Mouse (Mus musculus): ENCODE data around the gene Entr1.

DNA sequence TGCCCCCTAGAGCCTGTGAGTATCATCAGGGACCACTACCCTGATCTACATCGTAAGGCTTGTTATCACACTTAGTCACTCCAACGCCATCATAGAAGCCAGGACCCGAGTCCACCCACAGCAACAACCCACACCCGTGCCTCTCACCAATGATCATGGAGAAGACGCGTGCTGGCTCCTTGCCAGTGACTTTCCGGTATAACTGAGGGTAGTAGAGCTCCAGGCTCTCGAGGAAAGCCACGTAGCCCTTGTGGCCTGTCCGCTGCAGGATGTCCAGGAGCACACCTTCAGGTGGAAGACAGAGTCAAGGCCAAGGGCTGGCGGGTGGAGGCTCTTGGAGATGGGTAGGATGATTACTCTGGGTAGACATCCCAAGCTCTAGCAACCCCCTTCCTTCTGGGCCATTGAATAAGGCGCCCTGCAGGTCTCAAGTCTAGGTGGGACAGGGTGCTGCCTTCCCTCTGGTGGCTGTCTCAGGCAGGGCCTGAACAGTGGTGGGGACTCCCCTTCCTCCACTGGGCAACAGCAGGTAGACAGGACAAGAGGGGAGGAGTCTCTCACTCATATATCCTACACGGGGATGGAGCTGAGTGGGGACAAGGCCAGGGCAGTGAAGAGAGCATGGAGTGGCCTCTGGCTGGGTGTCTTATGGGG is 30.3 kb downstream of the Entr1 start:
- TF ChIP-seq CTCF (IDR thresholded peaks at IDR 0.05; ENCODE audit: low read depth) (no peak), EP300 (IDR thresholded peaks at IDR 0.05; ENCODE audit: low read depth) (no peak)

Measured in heart, postnatal 0 days (tissue).